38 mouse cellular contexts compared by ENCODE assay signal in the genomic region with DNA sequence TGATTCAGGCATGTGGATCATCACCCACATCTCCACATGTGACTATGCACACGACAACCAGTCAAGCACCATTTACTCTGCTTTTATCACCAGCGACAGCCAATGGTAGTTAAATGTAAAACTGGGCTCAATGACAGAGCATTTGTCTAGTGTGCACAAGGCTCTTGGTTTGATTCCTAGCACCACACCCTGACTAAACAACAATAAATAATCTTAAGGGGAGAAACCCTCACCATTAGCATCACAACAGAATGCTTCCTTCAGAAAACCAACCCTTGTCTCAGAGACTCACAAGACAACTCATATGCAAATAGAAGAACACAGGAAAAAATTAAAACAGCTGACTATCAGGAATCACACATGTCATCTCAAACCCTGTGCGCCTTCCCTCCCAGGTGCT. TPM values are rescaled to one million over a fixed set of nuclear protein-coding genes. Genes with fewer than 3 reads are reported as not detected.
"Had no signal": no experiment of that assay in that cellular context is flagged by ENCODE, and none has a peak within 500 bp of the region (broad histone marks: within the 10 kb centered on the region; RNA-seq: fewer than 3 reads in every experiment).

No protein-coding gene starts in this region.

- H3K4me3 ChIP-seq: embryonic facial prominence, embryonic 10.5 days; embryonic facial prominence, embryonic 12.5 days; embryonic facial prominence, embryonic 13.5 days; embryonic facial prominence, embryonic 15.5 days; erythroblast, embryonic 14.5 days; forebrain, embryonic 10.5 days; forebrain, embryonic 13.5 days; forebrain, embryonic 15.5 days; gastrocnemius, adult 2 months; heart, adult 2 months; heart, embryonic 10.5 days had no signal

- H3K4me2 ChIP-seq: embryonic facial prominence, embryonic 12.5 days; embryonic facial prominence, embryonic 13.5 days; embryonic facial prominence, embryonic 15.5 days; forebrain, embryonic 13.5 days; forebrain, embryonic 15.5 days had no signal

- DNase-seq: cerebellum, adult 9-10 months; cerebellum, adult 9-11 months; cerebellum, postnatal 10 days; cerebellum, postnatal 14 days; cerebellum, postnatal 25 days; cerebellum, postnatal 36 days; embryo, embryonic 11 days; forebrain, postnatal 0 days; gastrocnemius, adult 2 months; gastrocnemius, postnatal 10 days; gastrocnemius, postnatal 14 days; gastrocnemius, postnatal 25 days; gastrocnemius, postnatal 36 days; heart, adult 18-20 months; heart, adult 2 months had no signal

- H3K27ac ChIP-seq: embryonic facial prominence, embryonic 10.5 days; embryonic facial prominence, embryonic 12.5 days; embryonic facial prominence, embryonic 13.5 days; embryonic facial prominence, embryonic 15.5 days; forebrain, embryonic 10.5 days; forebrain, embryonic 13.5 days; forebrain, embryonic 15.5 days; gastrocnemius, adult 2 months; heart, adult 2 months; heart, embryonic 10.5 days had no signal

- H3K27me3 ChIP-seq: embryonic facial prominence, embryonic 12.5 days; embryonic facial prominence, embryonic 13.5 days; embryonic facial prominence, embryonic 15.5 days; forebrain, embryonic 13.5 days; forebrain, embryonic 15.5 days had no signal

- H3K9me3 ChIP-seq: embryonic facial prominence, embryonic 10.5 days; embryonic facial prominence, embryonic 12.5 days; embryonic facial prominence, embryonic 13.5 days; embryonic facial prominence, embryonic 15.5 days; forebrain, embryonic 10.5 days; forebrain, embryonic 13.5 days; forebrain, embryonic 15.5 days; heart, embryonic 10.5 days had no signal

- H3K4me1 ChIP-seq: embryonic facial prominence, embryonic 10.5 days; embryonic facial prominence, embryonic 12.5 days; embryonic facial prominence, embryonic 13.5 days; embryonic facial prominence, embryonic 15.5 days; forebrain, embryonic 10.5 days; forebrain, embryonic 13.5 days; forebrain, embryonic 15.5 days; heart, embryonic 10.5 days had no signal

- ATAC-seq: forebrain, embryonic 13.5 days; forebrain, embryonic 14.5 days; forebrain, embryonic 15.5 days; forebrain, embryonic 16.5 days; forebrain, postnatal 0 days had no signal

- H3K9ac ChIP-seq: embryonic facial prominence, embryonic 12.5 days; embryonic facial prominence, embryonic 13.5 days; embryonic facial prominence, embryonic 15.5 days; forebrain, embryonic 13.5 days; forebrain, embryonic 15.5 days; forebrain, postnatal 0 days had no signal

RNA-seq across cellular contexts. Expression of gene Spata45, which starts 22.2 kb away (rescaled TPM):
- total RNA-seq: common myeloid progenitor, adult 5-6 weeks; forebrain, postnatal 0 days; gastrocnemius, adult 18-20 months; gastrocnemius, adult 2 months; gastrocnemius, adult 8-10 months; gastrocnemius, postnatal 10 days; gastrocnemius, postnatal 14 days; gastrocnemius, postnatal 25 days; gastrocnemius, postnatal 36 days; gastrocnemius, postnatal 4 days; granulocyte monocyte progenitor cell, adult 5-6 weeks; heart, adult 18-20 months; heart, adult 2 months; heart, adult 8-10 months had no signal
- polyA plus RNA-seq: cortical plate, adult 2 months; embryonic facial prominence, embryonic 10.5 days; embryonic facial prominence, embryonic 11.5 days; embryonic facial prominence, embryonic 12.5 days; embryonic facial prominence, embryonic 13.5 days; embryonic facial prominence, embryonic 14.5 days; embryonic facial prominence, embryonic 15.5 days; erythroblast, embryonic 14.5 days; forebrain, embryonic 10.5 days; forebrain, embryonic 11.5 days; forebrain, embryonic 13.5 days; forebrain, embryonic 14.5 days; forebrain, embryonic 15.5 days; forebrain, embryonic 16.5 days; forebrain, postnatal 0 days; frontal cortex, adult 2 months; gonadal fat pad, adult 2 months; heart, adult 2 months; heart, embryonic 10.5 days had no signal
